ENCODE assay signal across 10 mouse cellular contexts in the genomic region with DNA sequence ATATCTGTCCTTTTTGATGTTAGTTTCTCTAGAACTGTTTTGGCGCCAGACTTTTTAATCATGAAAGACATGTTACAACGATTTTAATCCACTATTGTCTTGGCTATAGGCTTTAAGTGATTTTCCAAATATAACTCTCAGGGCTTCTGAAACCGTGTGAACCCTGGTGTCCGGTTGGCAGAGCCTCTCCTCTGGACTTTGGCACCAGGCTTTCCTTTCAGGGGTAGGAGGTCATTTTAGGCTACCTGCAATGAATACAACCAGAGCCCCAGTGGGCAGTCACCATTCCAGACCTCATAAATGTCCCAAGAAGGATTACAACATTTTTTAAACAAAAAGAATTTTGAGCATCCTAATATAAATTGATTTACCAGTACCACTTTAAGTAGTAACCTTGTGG. TPM values are rescaled to one million over a fixed set of nuclear protein-coding genes. Genes with fewer than 3 reads are reported as not detected.
A peak's percentile ranks its signal among the peaks of the same experiment; 100 is the strongest.
DNase-seq lines count a peak whose midpoint lies in the region; ATAC-seq and TF ChIP-seq lines count a peak whose summit lies in the region.
"Had no signal": no experiment of that assay in that cellular context is flagged by ENCODE, and none has a peak within 500 bp of the region (broad histone marks: within the 10 kb centered on the region; RNA-seq: fewer than 3 reads in every experiment).

No protein-coding gene starts in this region.

- intact Hi-C loops in heart, postnatal 25 days (cut with DNase I): loop anchor here (5.0 kb wide), 1 partner anchor 66 kb away; the partner anchor contains the start of gene Cemip

- no peak overlapping the region for H3K27ac ChIP-seq in midbrain, embryonic 10.5 days (replicated peaks)
- H3K27ac ChIP-seq in midbrain, postnatal 0 days (ENCODE audit: low read depth, low read length): no peak overlapping the region
- H3K27ac ChIP-seq in intestine, embryonic 15.5 days: no peak overlapping the region
- H3K27ac ChIP-seq in neural tube, embryonic 14.5 days (ENCODE audit: low read depth, low read length): no peak overlapping the region

- WGBS in midbrain, embryonic 10.5 days: 78% methylated on average over 4 of the region's 4 CpGs
- WGBS in midbrain, postnatal 0 days: 79% methylated on average over 4 of the region's 4 CpGs
- WGBS in intestine, embryonic 15.5 days: 84% methylated on average over 4 of the region's 4 CpGs
- WGBS in neural tube, embryonic 14.5 days: 85% methylated on average over 4 of the region's 4 CpGs

- DNase-seq in heart, adult 11 months: peak; percentile 76
- DNase-seq in heart, postnatal 25 days (ENCODE audit: low spot score): no peak
- no peak for DNase-seq in midbrain, embryonic 10.5 days (ENCODE audit: low spot score)
- DNase-seq in midbrain, postnatal 0 days (ENCODE audit: low spot score): no peak
- no peak for DNase-seq in MN1 (ENCODE audit: low spot score)
- no peak for DNase-seq in thymus, postnatal 14 days
- DNase-seq: layer of hippocampus, adult 9-11 months; lung, postnatal 36 days had no signal

- TF ChIP-seq CTCF in midbrain, postnatal 0 days (IDR thresholded peaks at IDR 0.05): no peak

- H3K9ac ChIP-seq in midbrain, postnatal 0 days (replicated peaks; ENCODE audit: low read length, poor library complexity, severe bottlenecking): no peak overlapping the region
- H3K9ac ChIP-seq in intestine, embryonic 15.5 days: no peak overlapping the region
- no peak overlapping the region for H3K9ac ChIP-seq in neural tube, embryonic 14.5 days (replicated peaks; ENCODE audit: low read depth, low read length)

- no peaks in the 10 kb centered on the region for H3K9me3 ChIP-seq in midbrain, embryonic 10.5 days (replicated peaks)
- H3K9me3 ChIP-seq in midbrain, postnatal 0 days (ENCODE audit: low read length): no peaks in the 10 kb centered on the region
- no peaks in the 10 kb centered on the region for H3K9me3 ChIP-seq in intestine, embryonic 15.5 days
- no peaks in the 10 kb centered on the region for H3K9me3 ChIP-seq in neural tube, embryonic 14.5 days (ENCODE audit: control insufficient read depth, low read length)

- H3K4me1 ChIP-seq in midbrain, embryonic 10.5 days: peaks cover 40% of the 10 kb centered on the region
- peaks cover 21% of the 10 kb centered on the region for H3K4me1 ChIP-seq in midbrain, postnatal 0 days (ENCODE audit: insufficient read depth, low read length)
- H3K4me1 ChIP-seq in intestine, embryonic 15.5 days (replicated peaks): peaks cover 22% of the 10 kb centered on the region
- peaks cover 21% of the 10 kb centered on the region for H3K4me1 ChIP-seq in neural tube, embryonic 14.5 days (ENCODE audit: control insufficient read depth, insufficient read depth, low read length)

- peaks cover 13% of the 10 kb centered on the region for H3K36me3 ChIP-seq in midbrain, embryonic 10.5 days
- no peaks in the 10 kb centered on the region for H3K36me3 ChIP-seq in midbrain, postnatal 0 days (ENCODE audit: insufficient read depth, low read length)
- no peaks in the 10 kb centered on the region for H3K36me3 ChIP-seq in intestine, embryonic 15.5 days
- H3K36me3 ChIP-seq in neural tube, embryonic 14.5 days (ENCODE audit: control insufficient read depth, insufficient read depth, low read length): no peaks in the 10 kb centered on the region

- H3K4me2 ChIP-seq in midbrain, postnatal 0 days (ENCODE audit: low read depth, low read length, poor library complexity, severe bottlenecking): no peak overlapping the region
- H3K4me2 ChIP-seq in intestine, embryonic 15.5 days (replicated peaks): peak overlapping the region; percentile 86; the same call in 1 of the 2 replicates
- peak overlapping the region; percentile 99; the same call in 1 of the 2 replicates for H3K4me2 ChIP-seq in neural tube, embryonic 14.5 days (ENCODE audit: low read depth, low read length)

- ATAC-seq in midbrain, postnatal 0 days (ENCODE audit: low FRiP score): no peak
- ATAC-seq in intestine, embryonic 15.5 days: no peak
- no peak for ATAC-seq in neural tube, embryonic 14.5 days (ENCODE audit: low read depth)

- H3K4me3 ChIP-seq in midbrain, embryonic 10.5 days: peak overlapping the region; percentile 91; the same call in 1 of the 2 replicates
- no peak overlapping the region for H3K4me3 ChIP-seq in midbrain, postnatal 0 days (ENCODE audit: low read depth, low read length)
- no peak overlapping the region; the same call in 1 of the 2 replicates for H3K4me3 ChIP-seq in intestine, embryonic 15.5 days (replicated peaks)
- peak overlapping the region; percentile 92; the same call in 1 of the 2 replicates for H3K4me3 ChIP-seq in neural tube, embryonic 14.5 days (ENCODE audit: low read depth, low read length)

- H3K27me3 ChIP-seq in midbrain, embryonic 10.5 days (ENCODE audit: low read depth, poor library complexity, severe bottlenecking): no peaks in the 10 kb centered on the region
- no peaks in the 10 kb centered on the region for H3K27me3 ChIP-seq in midbrain, postnatal 0 days (ENCODE audit: insufficient read depth, low read length)
- no peaks in the 10 kb centered on the region for H3K27me3 ChIP-seq in intestine, embryonic 15.5 days (replicated peaks)
- H3K27me3 ChIP-seq in neural tube, embryonic 14.5 days (ENCODE audit: control insufficient read depth, insufficient read depth, low read length): no peaks in the 10 kb centered on the region

RNA-seq across cellular contexts. Expression of gene Abhd17c, which starts 1.1 kb away (rescaled TPM):
- 10 to 100 TPM; 32.1 to 32.4 TPM for total RNA-seq in heart, postnatal 25 days (2021)
- polyA plus RNA-seq in midbrain, embryonic 10.5 days (2016; fragmentation: Nextera tagmentation; extraction: Ambion mirVana): 11.9 and 17.2 TPM in 2 replicates
- 81.9 and 89.8 TPM in 2 replicates for total RNA-seq in midbrain, postnatal 0 days (2014; rRNA removed)
- polyA plus RNA-seq in midbrain, postnatal 0 days (2015; fragmentation: Nextera tagmentation; extraction: Ambion mirVana): 66.9 and 76.9 TPM in 2 replicates
- polyA plus RNA-seq in intestine, embryonic 15.5 days (2015; fragmentation: Nextera tagmentation; extraction: Ambion mirVana): 90.4 and 95.3 TPM in 2 replicates
- 39.7 and 53.7 TPM in 2 replicates for polyA plus RNA-seq in neural tube, embryonic 14.5 days (2014; fragmentation: Nextera tagmentation; extraction: Ambion mirVana)

Comparison
In these comparisons a context has a peak if more than half of its experiments do, and no peak if none do; other contexts are left out.
1. H3K4me3 ChIP-seq: peak in midbrain, embryonic 10.5 days (single experiment) and neural tube, embryonic 14.5 days (single experiment); none in midbrain, postnatal 0 days (single experiment) and intestine, embryonic 15.5 days (single experiment).